Mouse (Mus musculus): ENCODE data around the gene Taf6. TPM values are rescaled to one million over a fixed set of nuclear protein-coding genes. Genes with fewer than 3 reads are reported as not detected.

Taf6 gene
- total RNA-seq, 2 experiments from 2014 or later = 39.3 to 42.0 TPM

Small RNA genes lying within 50 kb of the gene (microRNA-seq; reads per million reads assigned to microRNA genes)
- gene Mir106b = 528 to 530 reads per million in 2 experiments
- 59.5 to 78.7 reads per million in 2 experiments for gene Mir25
- gene Mir93 = 1,718 to 1,821 reads per million in 2 experiments

Other genes starting within 250 kb of the Taf6 start
- 10 to 100 TPM; 16.3 to 22.4 TPM for gene Gjc3, start 224.4 kb downstream of the Taf6 start, total RNA-seq (2021)
- gene Azgp1, start 205.9 kb downstream of the Taf6 start, total RNA-seq (2021) = not detected
- gene Smok3a, start 166.2 kb downstream of the Taf6 start, total RNA-seq (2021) = not detected
- gene Smok3b, start 166.0 kb downstream of the Taf6 start, total RNA-seq (2021) = not detected
- gene Smok3c, start 134.3 kb downstream of the Taf6 start, total RNA-seq (2021) = not detected
- gene Zkscan1, start 102.4 kb downstream of the Taf6 start, total RNA-seq (2021) = 10 to 100 TPM; 39.4 to 40.5 TPM
- gene Zscan21, start 70.5 kb downstream of the Taf6 start, total RNA-seq (2021) = 10 to 100 TPM; 16.4 to 16.6 TPM
- 10 to 100 TPM; 11.5 to 16.9 TPM for gene Zfp113, start 31.7 kb downstream of the Taf6 start, total RNA-seq (2021)
- 100 to 1,000 TPM; 130 to 133 TPM for gene Cops6, start 26.4 kb downstream of the Taf6 start, total RNA-seq (2021)
- gene Ap4m1, start 15.4 kb downstream of the Taf6 start, total RNA-seq (2021) = 10 to 100 TPM; 22.9 to 23.4 TPM
- gene Mcm7, start 15.0 kb downstream of the Taf6 start, total RNA-seq (2021) = 10 to 100 TPM; 11.7 to 13.7 TPM
- gene Cnpy4, start within 50 bp of the Taf6 start, total RNA-seq (2021) = 10 to 100 TPM; 15.6 to 16.9 TPM
- 10 to 100 TPM in 1 of 2 experiments, 1 to 10 TPM in 1; 8.9 to 10.3 TPM for gene Mblac1, start 6.9 kb upstream of the Taf6 start, total RNA-seq (2021)
- gene Nxpe5, start 38.4 kb upstream of the Taf6 start, total RNA-seq (2021) = under 1 TPM in 1 of 2 experiments, not detected in 1; 0.23 TPM
- gene Lamtor4, start 68.0 kb upstream of the Taf6 start, total RNA-seq (2021) = 10 to 100 TPM; 56.9 to 59.8 TPM
- 10 to 100 TPM; 62.2 to 65.8 TPM for gene BC037034, start 76.6 kb upstream of the Taf6 start, total RNA-seq (2021)
- gene Gal3st4, start 85.4 kb upstream of the Taf6 start, total RNA-seq (2021) = 1 to 10 TPM; 3.5 to 3.6 TPM
- under 1 TPM in 1 of 2 experiments, not detected in 1; 0.09 TPM for gene Gm43720, start 92.5 kb upstream of the Taf6 start, total RNA-seq (2021)
- 1 to 10 TPM; 1.3 to 2.1 TPM for gene Gpc2, start 92.6 kb upstream of the Taf6 start, total RNA-seq (2021)
- gene Stag3, start 92.8 kb upstream of the Taf6 start, total RNA-seq (2021) = 1 to 10 TPM in 1 of 2 experiments, under 1 TPM in 1; 0.57 to 1.1 TPM
- not detected for gene Pvrig, start 154.5 kb upstream of the Taf6 start, total RNA-seq (2021)

All from left cerebral cortex, postnatal 25 days (tissue).